Mouse (Mus musculus): ENCODE data around the gene Emp2.
"Not testable (repeated sequence)": the region's sequence is repeated elsewhere in the genome, so short reads cannot be mapped to it uniquely, and the experiment has no call there.

Emp2 gene

GRCm38 (mm10) chr16:10316493-10317196 lies 2.9 kb upstream of the Emp2 start:
- no peak for DNase-seq

DNA sequence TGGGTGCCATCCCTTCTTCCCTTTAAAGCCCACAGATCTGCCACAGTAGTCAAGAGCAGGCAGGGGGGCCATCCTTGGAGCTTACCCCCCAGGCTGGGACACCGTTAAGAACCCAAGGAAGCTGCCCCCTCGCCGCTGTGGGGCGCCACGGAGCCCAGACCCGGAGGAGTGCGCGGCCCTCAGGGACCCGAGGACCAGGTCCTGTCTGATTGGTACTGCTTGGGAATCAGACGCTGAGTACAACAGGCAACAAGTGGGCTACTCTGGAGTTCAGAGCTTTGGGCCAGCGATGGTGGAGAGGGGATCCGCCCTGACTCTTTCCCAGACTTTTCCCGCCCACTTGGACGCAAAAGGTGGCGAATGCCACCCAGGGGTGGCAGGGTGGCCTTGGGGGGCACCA lies 542 bp downstream of the Emp2 start:
- DNase-seq: peak; percentile 43

DNA sequence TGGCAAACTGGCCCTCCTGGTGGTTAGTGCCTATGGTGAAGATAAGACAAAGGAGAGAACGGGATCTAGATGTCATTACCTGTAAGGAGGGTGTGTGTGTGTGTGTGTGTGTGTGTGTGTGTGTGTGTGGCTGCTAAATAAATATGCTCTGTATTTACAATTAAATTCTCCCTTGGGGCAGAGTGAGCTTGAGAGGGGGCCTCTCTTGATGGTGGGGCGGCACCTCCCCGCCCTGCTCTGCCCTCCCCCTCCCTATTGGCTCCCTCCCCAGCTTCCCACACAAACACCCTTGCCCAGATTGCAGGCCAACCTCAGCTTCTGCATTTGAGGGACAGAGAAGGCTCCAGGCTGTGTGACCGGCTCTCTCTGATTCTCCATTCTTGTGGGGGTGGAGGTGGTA lies 1.8 kb downstream of the Emp2 start:
- DNase-seq: no peak

DNA sequence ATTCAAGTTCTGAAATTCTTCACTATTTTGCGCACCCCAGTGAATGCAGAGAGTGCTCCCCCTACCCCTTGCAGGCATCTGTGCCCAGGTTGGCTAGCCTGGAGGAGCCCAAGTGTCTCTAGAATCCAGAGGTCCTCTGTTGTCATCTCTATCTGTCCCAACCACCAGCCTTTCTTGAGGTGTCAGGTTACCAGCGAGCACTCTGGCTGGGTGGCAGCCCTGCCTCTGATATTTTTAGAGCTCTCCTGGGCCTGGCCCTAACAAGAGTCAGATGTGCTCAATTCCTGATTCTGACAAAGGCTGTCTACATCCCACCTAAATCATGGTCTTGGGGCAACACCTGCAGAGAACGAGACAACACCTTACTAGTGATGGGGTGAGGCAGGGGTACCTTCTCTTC lies 2.7 kb downstream of the Emp2 start:
- DNase-seq: no peak

DNA sequence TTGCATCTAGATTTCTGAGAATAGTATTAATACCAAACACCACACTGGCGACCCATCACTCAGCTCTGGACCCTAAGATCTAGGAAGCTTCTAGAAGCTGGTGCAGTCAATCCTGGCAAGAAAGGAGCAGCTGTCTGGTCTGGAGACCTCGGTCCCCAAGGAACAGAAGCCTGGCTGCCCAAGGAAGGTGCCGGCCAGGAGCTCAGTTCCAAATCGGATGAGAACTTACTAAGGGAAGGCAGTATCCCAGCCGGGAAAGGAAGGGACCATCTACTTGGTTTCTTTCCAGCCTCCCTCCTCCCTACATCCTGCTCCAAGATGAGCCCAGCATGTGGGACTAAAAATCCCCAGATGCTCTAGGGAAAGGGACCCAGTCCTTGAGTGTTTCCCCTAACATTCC lies 3.3 kb downstream of the Emp2 start:
- DNase-seq: no peak

DNA sequence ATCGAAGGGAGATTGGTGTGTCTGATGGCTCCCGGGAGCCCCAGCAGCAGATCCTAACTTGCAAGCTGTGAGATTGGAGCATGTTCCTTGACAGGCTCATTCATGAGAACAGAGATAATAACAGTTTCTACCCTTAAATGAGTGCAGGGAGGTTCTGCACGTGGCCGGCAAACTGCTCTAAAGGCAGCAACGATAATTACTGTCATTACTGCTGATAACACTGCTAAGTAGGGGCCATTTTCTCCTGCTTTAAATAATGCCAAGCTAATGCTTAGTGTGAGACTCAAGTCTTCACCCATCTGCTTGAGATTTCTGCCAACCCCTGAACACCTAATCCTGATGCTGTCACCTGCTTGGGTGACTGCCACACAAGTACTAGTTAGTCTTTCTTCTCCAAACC lies 6.4 kb downstream of the Emp2 start:
- no peak for DNase-seq

GRCm38 (mm10) chr16:10306101-10306500 lies 7.7 kb downstream of the Emp2 start:
- DNase-seq: no peak

GRCm38 (mm10) chr16:10301337-10301736 lies 12.4 kb downstream of the Emp2 start:
- DNase-seq: no peak

- no peak for DNase-seq
These were observed 13.3 kb downstream of the Emp2 start for GRCm38 (mm10) chr16:10300231-10301186.

DNA sequence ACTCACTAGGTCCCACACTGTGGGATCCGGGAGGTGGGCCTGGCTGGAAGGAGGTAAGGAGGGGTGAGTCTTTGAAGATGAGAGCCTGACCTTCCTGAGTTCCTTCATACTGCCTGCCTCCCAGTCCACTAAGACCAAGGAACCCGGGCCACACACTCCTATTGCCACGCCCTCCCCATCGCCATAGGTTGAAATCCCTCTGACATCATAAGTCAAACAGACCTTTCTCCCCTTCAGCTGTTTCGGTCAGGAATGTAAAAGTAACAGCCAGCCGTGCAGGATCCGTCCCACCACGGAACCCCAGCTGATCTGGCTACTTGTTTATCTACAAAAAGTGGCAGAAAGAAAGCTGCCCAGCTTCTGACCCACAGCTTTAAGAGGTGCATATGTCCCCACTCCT lies 14.1 kb downstream of the Emp2 start:
- no peak for DNase-seq

DNA sequence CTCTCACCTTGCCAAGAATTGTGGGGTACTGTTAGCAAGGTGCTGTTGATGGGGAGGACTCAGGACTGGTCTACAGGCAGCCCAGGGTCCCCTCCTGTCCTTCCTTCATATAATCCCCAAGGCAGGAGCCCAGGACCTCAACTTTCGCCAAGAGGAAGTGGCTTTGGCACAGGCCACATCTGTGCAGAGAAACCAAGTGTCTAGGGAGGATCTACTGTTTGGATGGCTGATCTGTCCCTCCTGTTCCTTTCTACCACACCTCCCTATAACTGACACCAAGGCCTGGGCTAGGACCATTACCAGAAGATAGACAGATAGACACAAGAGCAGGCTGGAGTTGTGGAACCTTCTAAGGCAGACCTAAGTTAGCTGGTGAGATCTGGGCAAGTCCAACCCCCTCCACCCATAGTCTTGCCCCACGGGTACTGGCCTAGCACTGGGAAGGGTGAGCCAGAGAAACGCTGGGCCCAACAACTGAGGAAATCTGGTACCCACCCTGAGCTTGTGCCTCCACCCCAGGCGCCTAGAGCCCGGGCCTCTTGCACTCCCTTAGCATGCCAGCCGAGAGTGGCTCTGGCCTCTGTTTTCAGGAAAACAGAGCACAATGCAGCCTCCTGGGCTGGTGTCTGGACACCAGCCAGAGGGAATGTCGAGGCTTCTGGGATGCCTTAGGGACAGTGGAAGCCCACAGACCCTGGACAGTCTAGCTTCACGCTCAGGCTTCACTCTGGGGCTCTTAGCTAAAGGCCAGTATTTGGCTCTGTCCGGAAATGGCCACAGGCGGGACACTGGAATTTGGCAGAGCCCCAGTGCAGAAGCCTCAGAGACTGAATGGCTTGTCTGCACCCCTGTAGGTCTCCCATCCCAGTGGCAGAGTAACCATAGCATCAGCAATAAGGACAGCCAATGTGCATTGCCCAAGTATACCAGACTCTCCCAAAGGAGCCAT lies 15.8 kb downstream of the Emp2 start:
- DNase-seq: no peak

GRCm38 (mm10) chr16:10288115-10288514 lies 25.7 kb downstream of the Emp2 start:
- DNase-seq: no peak

GRCm38 (mm10) chr16:10286513-10287268 lies 27.1 kb downstream of the Emp2 start:
- no peak for DNase-seq

- DNase-seq: no peak
These were observed 31.9 kb downstream of the Emp2 start for GRCm38 (mm10) chr16:10281890-10282289.

DNA sequence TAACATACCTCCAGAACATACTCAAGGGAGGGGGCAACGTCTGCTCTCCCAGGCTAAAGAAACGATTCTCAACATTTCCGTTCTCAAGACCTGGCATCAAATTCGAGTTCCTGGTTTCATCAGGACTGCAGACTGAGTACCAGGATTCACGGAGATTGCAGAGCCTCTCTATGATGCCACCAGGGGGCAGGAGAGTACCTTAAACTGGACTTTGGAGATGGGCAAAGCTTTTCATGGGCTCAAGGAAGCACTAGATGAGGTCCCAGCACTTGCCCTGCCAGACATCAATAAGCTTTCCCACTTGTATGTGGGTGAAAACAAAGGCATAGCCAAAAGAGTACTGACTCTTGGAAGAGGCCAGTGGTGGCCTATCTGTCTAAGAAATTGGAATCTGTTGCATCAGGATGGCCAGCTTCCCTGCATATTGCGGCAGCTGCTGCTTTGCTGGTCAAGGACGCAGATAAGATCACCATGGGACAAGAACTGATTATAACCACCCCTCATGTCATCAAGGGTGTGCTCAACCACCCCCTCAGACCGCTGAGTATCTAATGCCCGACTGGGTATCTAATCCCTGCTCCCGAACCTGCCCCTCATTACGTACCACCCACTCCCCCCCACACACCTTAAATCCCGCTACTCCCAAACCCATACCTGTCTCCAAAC lies 33.3 kb downstream of the Emp2 start:
- peak; percentile 84 for DNase-seq

DNA sequence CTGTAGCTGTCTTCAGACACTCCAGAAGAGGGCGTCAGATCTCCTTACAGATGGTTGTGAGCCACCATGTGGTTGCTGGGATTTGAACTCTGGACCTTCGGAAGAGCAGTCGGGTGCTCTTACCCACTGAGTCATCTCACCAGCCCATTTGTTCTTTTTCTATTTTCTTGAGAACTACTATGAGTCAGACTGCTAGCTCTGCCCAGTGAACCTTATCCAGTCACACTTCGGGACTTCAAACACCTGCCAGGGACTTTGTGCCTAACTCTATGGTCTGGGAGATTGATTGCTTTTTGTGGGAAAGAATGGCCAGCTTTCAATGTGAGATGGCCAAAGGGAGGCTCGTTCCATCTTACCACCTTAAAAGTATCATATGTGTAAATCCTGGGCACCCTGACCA lies 37.0 kb downstream of the Emp2 start:
- DNase-seq: not testable (repeated sequence)

- no peak for DNase-seq
These were observed 39.3 kb downstream of the Emp2 start for GRCm38 (mm10) chr16:10274465-10274864.

GRCm38 (mm10) chr16:10272256-10272655 lies 41.5 kb downstream of the Emp2 start:
- DNase-seq: peak; percentile 67

DNA sequence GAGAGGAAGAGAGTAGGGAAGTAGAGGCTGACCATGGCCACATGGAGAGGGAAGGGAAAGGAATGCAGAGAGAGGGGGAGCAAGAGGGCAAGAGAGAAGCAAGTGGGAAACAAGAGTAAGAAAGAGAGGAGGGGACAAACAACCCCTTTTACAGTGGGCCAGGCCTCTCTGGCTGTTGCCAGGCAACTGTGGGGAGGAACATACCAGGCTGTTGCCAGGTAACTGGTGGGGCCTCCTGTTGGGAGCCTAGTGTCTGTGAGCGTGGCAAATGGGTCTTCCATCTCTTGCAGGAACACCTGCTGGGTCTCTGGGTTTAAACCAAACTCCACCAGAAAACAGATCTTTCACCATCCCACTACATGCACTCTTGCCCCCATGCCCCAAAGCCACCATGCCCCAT lies 59.8 kb downstream of the Emp2 start:
- peak; percentile 8 for DNase-seq

DNA sequence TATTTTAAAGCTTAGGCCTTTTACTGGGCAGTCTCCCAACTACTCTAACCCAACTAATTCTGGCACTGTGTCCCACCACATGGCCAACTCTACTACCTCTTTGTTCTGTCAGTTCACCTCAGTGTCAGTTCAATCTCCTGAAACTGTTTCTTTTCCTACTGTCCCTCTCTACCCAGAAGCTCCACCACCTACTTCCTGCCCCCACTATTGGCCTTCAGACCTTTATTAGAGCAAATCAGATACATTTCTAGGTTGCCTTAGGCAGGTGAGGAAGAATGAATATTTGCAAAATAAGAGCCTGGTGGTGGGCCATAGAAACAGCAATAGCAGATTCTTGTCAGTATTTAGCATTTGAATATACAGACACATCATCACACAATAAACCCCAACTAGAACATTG lies 77.2 kb downstream of the Emp2 start:
- DNase-seq: no peak

Data from retina, postnatal 1 day (tissue).